Mouse (Mus musculus) cerebellum, postnatal 10 days (tissue): ENCODE data around the gene Nsl1.
"Not testable (repeated sequence)": the region's sequence is repeated elsewhere in the genome, so short reads cannot be mapped to it uniquely, and the experiment has no call there.

Experiments
- DNase-seq, 2 experiments: peaks; one replicate each; pipeline ENCODE4 v3.0.0; 2021; ENCODE audit warnings: mixed read lengths in 2 of 2

Nsl1 gene

GRCm38 (mm10) chr1:191062781-191063485 lies at the start of gene Nsl1, which contains the start of gene Tatdn3:
Gene Nsl1 (plus strand): TSS chr1:191063012.
Gene Tatdn3 (minus strand): TSS chr1:191062932.
- peak; percentile 95 to 96 for DNase-seq

GRCm38 (mm10) chr1:191014271-191014670 lies 48.5 kb upstream of the Nsl1 start:
- no peak for DNase-seq

GRCm38 (mm10) chr1:191019803-191020202 lies 43.0 kb upstream of the Nsl1 start:
- DNase-seq: no peak

GRCm38 (mm10) chr1:191020217-191020924 lies 42.4 kb upstream of the Nsl1 start:
- DNase-seq: no peak

- no peak for DNase-seq
These were observed 41.8 kb upstream of the Nsl1 start for GRCm38 (mm10) chr1:191021016-191021415.

GRCm38 (mm10) chr1:191023140-191023539 lies 39.7 kb upstream of the Nsl1 start:
- DNase-seq: no peak

- not testable (repeated sequence) for DNase-seq
These were observed 39.0 kb upstream of the Nsl1 start for GRCm38 (mm10) chr1:191023806-191024205.

GRCm38 (mm10) chr1:191025016-191026012 lies 37.5 kb upstream of the Nsl1 start:
- DNase-seq: peak in 1 of 2 experiments; percentile 29

GRCm38 (mm10) chr1:191026021-191026713 lies 36.6 kb upstream of the Nsl1 start, which contains the start of gene Flvcr1:
Gene Flvcr1 (minus strand): TSS chr1:191026158.
- DNase-seq: peak; percentile 99 to 100

GRCm38 (mm10) chr1:191030182-191030581 lies 32.6 kb upstream of the Nsl1 start:
- DNase-seq: no peak

- not testable (repeated sequence) for DNase-seq
These were observed 31.8 kb upstream of the Nsl1 start for GRCm38 (mm10) chr1:191030922-191031425.

GRCm38 (mm10) chr1:191035649-191036048 lies 27.2 kb upstream of the Nsl1 start:
- DNase-seq: peak; percentile 62 to 64

GRCm38 (mm10) chr1:191036554-191037334 lies 26.1 kb upstream of the Nsl1 start, which contains the start of gene Spata45:
Gene Spata45 (plus strand): TSS chr1:191036639.
- DNase-seq: no peak

- DNase-seq: no peak
These were observed 24.8 kb upstream of the Nsl1 start for GRCm38 (mm10) chr1:191037999-191038398.

GRCm38 (mm10) chr1:191041352-191041751 lies 21.5 kb upstream of the Nsl1 start:
- DNase-seq: no peak

GRCm38 (mm10) chr1:191042106-191042505 lies 20.7 kb upstream of the Nsl1 start:
- DNase-seq: no peak

GRCm38 (mm10) chr1:191042688-191043087 lies 20.1 kb upstream of the Nsl1 start:
- no peak for DNase-seq

- no peak for DNase-seq
These were observed 17.5 kb upstream of the Nsl1 start for GRCm38 (mm10) chr1:191045264-191045663.

GRCm38 (mm10) chr1:191046231-191046824 lies 16.5 kb upstream of the Nsl1 start:
- peak in 1 of 2 experiments; percentile 16 for DNase-seq

- DNase-seq: no peak
These were observed 9.3 kb upstream of the Nsl1 start for GRCm38 (mm10) chr1:191053555-191053954.
